Mouse (Mus musculus): ENCODE data around the gene Fbln2.

- TF ChIP-seq CTCF (IDR thresholded peaks at IDR 0.05; ENCODE audit: borderline replicate concordance, control insufficient read depth, extremely low read depth, insufficient read depth, low read length, poor library complexity) (no peak), POLR2A (IDR thresholded peaks at IDR 0.05; ENCODE audit: control insufficient read depth, extremely low read depth, insufficient read depth, low read length, poor library complexity) (no peak)
These were observed 13.1 kb downstream of the Fbln2 start for GRCm38 (mm10) chr6:91225346-91225745.

All from thymus, adult 2 months (tissue).